In genomic region chr13:83517660-83518609, GRCm38 (mm10) we compare ENCODE assay signal across 8 mouse cellular contexts. TPM values are rescaled to one million over a fixed set of nuclear protein-coding genes. Genes with fewer than 3 reads are reported as not detected.
DNase-seq lines count a peak whose midpoint lies in the region; ATAC-seq and TF ChIP-seq lines count a peak whose summit lies in the region.

No protein-coding gene starts in this region.

- 1% methylated on average over 27 of the region's 27 CpGs for WGBS in hindbrain, embryonic 11.5 days
- 2% methylated on average over 26 of the region's 27 CpGs for WGBS in lung, postnatal 0 days

- H3K4me1 ChIP-seq in hindbrain, embryonic 11.5 days (replicated peaks; ENCODE audit: control insufficient read depth, insufficient read depth, low read length): no peaks in the 10 kb centered on the region
- no peaks in the 10 kb centered on the region for H3K4me1 ChIP-seq in lung, postnatal 0 days (ENCODE audit: insufficient read depth, low read depth, low read length)

- peak; percentile 95 for ATAC-seq in hindbrain, embryonic 11.5 days (ENCODE audit: low FRiP score)
- ATAC-seq in lung, postnatal 0 days: peak; percentile 92

- peak overlapping the region; percentile 62 for H3K4me2 ChIP-seq in hindbrain, embryonic 11.5 days (replicated peaks; ENCODE audit: low read depth, low read length)
- peak overlapping the region; percentile 61 for H3K4me2 ChIP-seq in lung, postnatal 0 days (replicated peaks; ENCODE audit: low read depth, low read length)

- DNase-seq in ZHBTc4 (ENCODE audit: low read depth, low spot score): peak; percentile 43
- DNase-seq in cerebellum, postnatal 25 days: peak; percentile 61 to 62
- peak; percentile 60 to 64 for DNase-seq in frontal cortex, postnatal 14 days (ENCODE audit: low spot score in 2 of 2)
- peak; percentile 80 for DNase-seq in hindbrain, embryonic 11.5 days (ENCODE audit: low spot score)
- peak; percentile 76 to 79 for DNase-seq in layer of hippocampus, postnatal 14 days (ENCODE audit: low spot score in 2 of 2)
- peak; percentile 82 for DNase-seq in lung, postnatal 0 days (ENCODE audit: low spot score)
- DNase-seq in ovary, postnatal 14 days (ENCODE audit: low spot score): peak; percentile 32
- peak; percentile 16 to 40 for DNase-seq in thymus, postnatal 36 days

- no peaks in the 10 kb centered on the region for H3K36me3 ChIP-seq in hindbrain, embryonic 11.5 days (ENCODE audit: control insufficient read depth, insufficient read depth, low read length)
- no peaks in the 10 kb centered on the region for H3K36me3 ChIP-seq in lung, postnatal 0 days (ENCODE audit: insufficient read depth, low read length)

- no peak for TF ChIP-seq EP300 in lung, postnatal 0 days (IDR thresholded peaks at IDR 0.05)

- peak overlapping the region; percentile 24; the same call in 1 of the 2 replicates for H3K27ac ChIP-seq in hindbrain, embryonic 11.5 days (ENCODE audit: low read depth, low read length)
- H3K27ac ChIP-seq in lung, postnatal 0 days (ENCODE audit: low read length): 0 out of 2 replicates have a peak overlapping the region, but pooled peaks have one; percentile 38

- no peaks in the 10 kb centered on the region for H3K27me3 ChIP-seq in hindbrain, embryonic 11.5 days (ENCODE audit: control insufficient read depth, insufficient read depth, low read length)
- H3K27me3 ChIP-seq in lung, postnatal 0 days (replicated peaks; ENCODE audit: insufficient read depth, low read length): no peaks in the 10 kb centered on the region

- TF ChIP-seq CTCF in lung, postnatal 0 days (IDR thresholded peaks at IDR 0.05): 0 out of 2 replicates have a peak, but pooled peaks have one; percentile 6

- no peaks in the 10 kb centered on the region for H3K9me3 ChIP-seq in hindbrain, embryonic 11.5 days (ENCODE audit: control insufficient read depth, low read length)
- H3K9me3 ChIP-seq in lung, postnatal 0 days (ENCODE audit: low read length): no peaks in the 10 kb centered on the region

- peak overlapping the region; percentile 70 for H3K9ac ChIP-seq in hindbrain, embryonic 11.5 days (ENCODE audit: low read depth, low read length)
- H3K9ac ChIP-seq in lung, postnatal 0 days (replicated peaks; ENCODE audit: low read depth): peak overlapping the region; percentile 26

- H3K4me3 ChIP-seq in hindbrain, embryonic 11.5 days (ENCODE audit: low read depth, low read length): peak overlapping the region; percentile 47
- H3K4me3 ChIP-seq in lung, postnatal 0 days (ENCODE audit: low read depth, low read length): peak overlapping the region; percentile 47

RNA-seq across cellular contexts. Expression of gene Mef2c, which starts 14.1 kb away (rescaled TPM):
- 18.7 and 22.3 TPM in 2 replicates for polyA plus RNA-seq in hindbrain, embryonic 11.5 days (2014; fragmentation: Nextera tagmentation; extraction: Ambion mirVana)
- total RNA-seq in layer of hippocampus, postnatal 14 days (2021): 10 to 100 TPM; 89.5 to 92.8 TPM
- polyA plus RNA-seq in lung, postnatal 0 days (2015; fragmentation: Nextera tagmentation; extraction: Ambion mirVana): 35.3 and 45.9 TPM in 2 replicates

Comparison
In these comparisons a context has a peak if more than half of its experiments do, and no peak if none do; other contexts are left out.
1. Peak in every context shown above with its lines: DNase-seq, ATAC-seq, H3K4me3 ChIP-seq and H3K27ac ChIP-seq.
2. DNase-seq: peak in every context shown above with its lines; median percentile 82 in lung, postnatal 0 days; 80 in hindbrain, embryonic 11.5 days; 78 in layer of hippocampus, postnatal 14 days; 62 in frontal cortex, postnatal 14 days; 62 in cerebellum, postnatal 25 days; 43 in ZHBTc4; 32 in ovary, postnatal 14 days; 28 in thymus, postnatal 36 days.